Mouse (Mus musculus): ENCODE measurements around the gene Vrk2. TPM values are rescaled to one million over a fixed set of nuclear protein-coding genes. Genes with fewer than 3 reads are reported as not detected.

The Vrk2 gene
- polyA plus RNA-seq (2012; rRNA removed; ENCODE audit: low replicate concordance) = 2.5 and 2.6 TPM in 2 replicates

DNA sequence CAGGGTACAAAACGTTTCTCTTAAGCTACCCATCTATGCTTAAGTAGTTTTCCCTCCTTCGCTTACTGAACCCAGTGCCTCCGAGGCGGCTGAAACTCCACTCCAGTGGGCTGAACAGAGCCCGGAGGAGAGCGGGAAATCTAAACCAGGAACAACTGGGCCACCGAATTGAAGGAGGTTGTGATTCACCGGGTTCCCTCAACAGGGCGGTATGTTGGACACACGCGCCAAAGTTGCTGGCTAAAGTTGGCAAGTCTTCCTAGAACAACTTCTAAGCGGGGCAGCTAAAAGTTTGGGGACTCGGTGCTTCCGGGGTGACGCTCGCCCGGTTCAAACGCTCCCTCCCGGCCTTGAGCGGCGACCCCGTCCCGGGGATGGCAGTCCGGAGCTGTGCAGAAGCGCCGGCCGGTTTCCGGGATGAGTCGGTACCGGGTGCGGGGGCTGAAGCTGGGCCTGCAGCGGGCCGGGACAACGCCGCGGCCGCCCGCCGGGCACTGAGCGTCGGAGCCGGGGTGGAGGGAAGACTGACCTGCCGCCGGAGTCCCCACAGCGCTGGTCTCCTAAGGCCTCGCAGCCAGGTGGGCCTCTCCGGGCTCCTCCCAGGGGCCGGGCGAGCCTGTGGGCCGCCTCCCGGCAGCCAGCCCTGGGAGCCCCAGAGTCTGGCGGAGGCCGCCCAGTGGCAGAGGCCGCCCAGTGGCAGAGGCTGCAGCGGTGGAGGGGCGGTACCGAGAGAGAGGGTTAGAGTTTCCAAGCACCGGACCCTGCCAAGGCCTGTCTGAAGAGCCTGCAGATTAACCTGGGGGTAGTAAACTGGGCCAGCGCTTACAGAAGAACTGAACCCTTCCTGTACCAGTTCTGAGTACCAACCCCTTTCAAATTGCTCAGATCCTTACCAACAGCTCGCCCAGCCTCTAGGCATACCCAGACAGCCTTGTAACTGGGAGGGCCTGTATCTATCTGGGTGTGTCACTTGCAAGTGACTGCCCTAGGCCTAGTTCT is at the start of gene Vrk2, which contains the start of gene Gm6899:
TSS of gene Vrk2 (minus strand) at position 939 of the 999 bp plus-strand sequence.
TSS of gene Gm6899 (plus strand) at position 181 of the 999 bp plus-strand sequence.

Other genes starting within 250 kb of the Vrk2 start
- 2.3 and 4.5 TPM in 2 replicates for gene Fancl, start 207.9 kb downstream of the Vrk2 start, polyA plus RNA-seq (2012; rRNA removed; ENCODE audit: low replicate concordance)
- 0.24 TPM in 1 of 2 replicates, not detected in the other for gene Gm6899, start 758 bp downstream of the Vrk2 start, polyA plus RNA-seq (2012; rRNA removed; ENCODE audit: low replicate concordance)